Mouse (Mus musculus) brain, embryonic 18.5 days (tissue): ENCODE data around the gene Chaf1b.

Experiments
- DNase-seq: peaks from one replicate; pipeline ENCODE4 v3.0.0-alpha.2; 2012; ENCODE audit warnings: low read depth, low spot score

Chaf1b gene

DNA sequence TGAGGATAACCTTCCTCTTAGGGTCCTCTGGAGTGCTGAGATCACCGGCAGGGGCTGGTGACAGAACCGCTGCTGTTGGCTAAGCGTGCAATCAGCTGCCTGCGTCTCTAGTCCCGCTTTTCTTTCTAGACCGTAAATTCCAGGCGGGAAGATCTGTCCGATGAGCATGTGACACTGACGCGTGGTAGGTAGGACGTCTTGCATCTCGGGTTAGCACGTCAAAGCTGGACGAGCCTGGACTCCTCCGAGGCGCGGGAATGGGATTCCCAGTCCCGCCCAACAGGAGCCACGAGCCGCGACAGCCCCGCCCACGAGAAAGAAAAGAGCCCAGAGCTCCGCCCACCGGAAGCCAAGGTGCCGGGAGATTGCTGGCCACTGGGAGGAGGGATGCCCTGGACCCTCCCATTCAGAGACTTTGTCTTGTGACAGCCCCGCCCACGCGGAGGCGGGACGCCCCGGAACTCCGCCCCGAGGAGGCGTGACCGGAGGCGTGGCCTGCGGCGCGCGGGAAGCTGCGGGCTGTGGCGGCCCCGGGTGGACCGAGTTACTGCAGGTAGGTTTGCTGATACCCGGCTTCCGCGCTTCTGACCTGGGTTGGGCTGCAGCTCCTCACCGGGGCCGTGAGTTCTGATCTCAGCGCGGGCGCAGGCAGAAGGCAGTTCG, at the start of gene Chaf1b:
Chaf1b (plus strand) TSS at position 479 of the 663 bp plus-strand sequence.
- DNase-seq = peak; percentile 90

DNA sequence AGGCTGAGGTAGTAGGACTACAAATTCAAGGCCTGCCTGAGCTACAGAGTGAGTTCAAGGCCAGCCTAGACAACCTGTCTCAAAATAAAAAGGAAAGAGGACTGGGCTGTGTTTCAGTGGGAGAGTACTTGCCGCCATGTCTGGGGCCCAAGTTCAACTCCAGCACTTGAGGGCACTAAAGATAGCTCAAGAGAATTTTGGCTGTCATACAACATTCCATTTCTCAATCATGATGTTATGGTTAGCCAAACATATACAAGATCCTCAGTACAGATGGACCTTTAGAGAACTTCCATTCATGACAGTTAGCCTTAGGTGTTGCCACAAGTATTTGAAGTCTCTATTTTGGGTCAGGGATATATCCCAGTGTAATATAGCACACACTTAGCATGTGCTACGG, 49.6 kb upstream of the Chaf1b start:
- no peak for DNase-seq

DNA sequence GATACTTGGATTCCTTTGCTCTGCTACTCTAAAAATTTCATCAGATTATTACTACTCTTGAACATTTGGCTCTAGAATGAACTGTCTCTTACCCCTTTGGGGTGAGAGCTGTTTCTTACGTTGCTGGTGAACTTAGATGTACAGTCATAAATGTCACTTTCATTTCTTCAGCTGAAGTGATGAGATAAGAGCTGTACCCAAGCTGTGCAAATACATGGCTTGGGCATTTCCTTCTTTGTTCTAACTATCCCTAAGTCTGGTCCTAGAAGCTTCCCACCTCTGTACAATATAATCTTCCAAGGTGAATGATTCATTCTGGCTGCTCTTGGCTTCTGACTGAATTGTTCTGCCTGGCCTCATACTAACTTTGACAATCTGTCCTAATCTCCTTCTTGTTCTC, 44.7 kb upstream of the Chaf1b start:
- DNase-seq = no peak

DNA sequence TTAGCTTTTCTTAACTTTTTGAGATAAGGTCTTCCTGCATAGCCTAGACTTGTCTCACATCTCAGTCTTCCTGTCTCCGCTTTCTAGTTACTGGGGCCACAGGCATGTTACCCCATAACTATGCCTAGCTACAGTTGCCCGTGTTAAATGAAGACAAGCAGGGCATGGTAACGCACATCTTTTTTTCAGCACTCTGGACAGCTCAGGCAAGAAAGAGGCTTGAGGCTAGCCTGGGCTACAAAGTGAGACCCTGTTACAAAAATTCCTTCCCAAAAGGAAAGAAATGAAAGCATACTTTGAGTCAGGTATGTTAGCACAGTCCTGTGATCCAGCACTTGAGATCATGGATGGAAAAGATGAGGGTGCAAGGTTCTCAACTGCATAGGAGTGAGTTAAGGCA, 33.2 kb upstream of the Chaf1b start:
- DNase-seq = no peak

DNA sequence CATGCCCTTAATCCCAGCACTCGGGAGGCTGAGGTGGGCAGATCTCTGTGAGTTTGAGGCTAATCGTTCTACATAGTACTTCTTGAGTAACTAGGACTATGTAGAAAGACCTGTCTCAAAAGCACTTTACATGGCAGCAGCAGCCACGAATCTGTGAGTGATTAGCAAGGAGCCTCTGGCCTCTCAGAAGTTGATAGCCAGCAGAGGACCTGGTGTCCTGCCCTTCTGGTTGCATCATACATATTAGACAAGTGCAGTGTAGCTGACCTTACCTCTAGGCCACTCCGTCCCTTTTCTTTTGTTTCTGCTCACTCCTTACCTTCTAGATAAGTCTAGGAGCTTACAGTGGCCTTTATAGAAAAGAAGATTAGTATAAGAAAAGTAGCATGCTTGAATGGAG, 23.7 kb upstream of the Chaf1b start:
- no peak for DNase-seq

DNA sequence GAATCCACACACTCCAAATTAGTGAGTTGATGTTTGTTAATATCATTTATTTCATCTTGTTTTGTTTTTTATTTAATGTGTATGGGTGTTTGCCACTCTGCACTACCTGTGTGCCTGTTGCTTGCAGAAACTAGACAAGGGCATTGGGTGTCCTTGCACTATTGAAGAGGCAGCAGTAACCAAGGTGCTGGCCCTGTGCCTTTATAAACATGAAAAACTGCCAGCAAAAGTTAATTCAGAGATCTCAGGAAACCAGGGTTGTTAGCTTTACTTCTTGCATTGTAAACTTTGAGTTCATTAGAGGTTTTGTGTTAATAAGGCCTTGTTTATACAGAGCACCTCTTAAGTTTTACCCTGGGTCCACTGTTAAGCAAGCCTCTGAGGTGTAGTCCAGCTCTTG, 23.0 kb upstream of the Chaf1b start:
- DNase-seq = no peak

DNA sequence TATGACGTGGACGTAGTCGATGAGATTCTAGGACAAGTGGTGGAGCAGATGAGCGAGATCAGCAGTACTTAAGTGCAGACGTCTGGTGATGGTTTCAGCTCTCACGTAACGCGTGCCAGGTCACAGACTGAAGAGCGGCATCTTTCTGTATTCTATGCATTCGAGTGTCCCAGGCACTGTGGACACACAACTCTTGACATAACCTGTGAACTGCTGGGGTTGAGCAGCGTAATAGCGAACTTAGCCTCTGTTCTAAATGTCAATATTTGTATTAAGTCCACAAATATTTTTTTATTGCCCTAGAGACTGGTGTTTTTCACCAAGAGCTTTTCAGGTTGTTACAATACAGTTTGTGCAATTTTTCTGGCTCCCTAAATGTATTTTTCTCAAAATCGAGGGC, 8.9 kb upstream of the Chaf1b start:
- no peak for DNase-seq

DNA sequence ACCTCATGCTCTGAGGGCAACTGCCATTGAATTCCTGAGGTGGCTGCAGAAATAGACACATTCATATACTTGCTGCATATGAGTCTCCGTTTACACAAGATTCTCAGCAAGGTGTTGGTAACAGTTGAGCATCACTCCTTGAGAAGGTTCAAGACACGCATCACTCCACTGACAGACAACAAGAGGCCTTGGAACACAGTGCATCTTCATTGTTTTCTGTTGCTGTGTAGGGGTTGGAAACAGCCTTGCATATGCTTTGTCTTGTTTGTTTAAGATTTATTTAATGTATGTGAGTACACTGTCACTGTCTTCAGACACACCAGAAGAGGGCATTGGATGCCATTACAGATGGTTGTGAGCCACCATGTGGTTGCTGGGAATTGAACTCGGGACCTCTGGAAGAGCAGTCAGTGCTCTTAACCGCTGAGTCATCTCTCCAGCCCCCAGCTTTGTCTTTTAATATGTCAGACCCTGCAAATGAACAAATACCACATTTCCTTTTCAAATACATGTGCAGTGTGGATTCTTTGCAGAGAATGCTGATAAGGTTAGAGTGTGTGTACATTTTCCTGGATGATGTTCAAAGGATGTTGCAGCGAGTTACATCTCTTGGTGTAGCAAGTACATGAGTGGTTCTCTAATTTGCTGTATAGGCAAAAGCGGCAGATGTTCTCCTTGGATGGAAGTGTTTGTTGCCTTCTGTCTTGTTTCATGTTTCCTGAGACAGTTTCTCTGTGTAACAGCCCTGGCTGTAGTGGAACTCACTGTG, 5.9 kb upstream of the Chaf1b start:
- DNase-seq = no peak

DNA sequence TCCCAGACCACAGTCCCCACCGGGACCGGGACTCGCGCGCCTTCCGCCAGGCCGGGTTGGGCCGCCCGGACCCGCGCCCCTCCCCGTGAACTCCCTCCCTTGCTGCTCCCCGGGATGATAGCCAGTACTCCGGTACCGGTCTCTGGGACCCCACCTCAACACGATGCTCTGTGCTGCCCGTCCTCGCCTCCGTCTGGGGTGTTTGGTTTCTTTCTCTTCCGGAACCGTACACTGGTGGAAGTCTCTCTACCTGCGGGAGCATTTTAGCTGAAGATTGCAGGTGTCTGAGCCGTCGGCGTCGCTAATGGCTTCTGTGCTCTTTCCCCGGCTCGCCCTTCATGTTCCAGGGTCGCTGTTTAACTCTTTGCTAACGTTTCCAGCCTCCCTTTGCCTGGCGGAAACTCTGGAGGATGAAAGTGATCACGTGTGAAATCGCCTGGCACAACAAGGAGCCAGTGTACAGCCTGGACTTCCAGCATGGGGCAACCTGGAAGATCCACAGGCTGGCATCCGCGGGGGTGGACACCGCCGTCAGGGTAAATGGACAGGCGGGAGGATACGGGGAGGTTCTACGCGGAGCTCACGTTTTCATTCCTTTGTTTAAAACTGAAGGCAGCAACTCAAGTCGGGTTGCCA, 503 bp downstream of the Chaf1b start:
- no peak for DNase-seq

DNA sequence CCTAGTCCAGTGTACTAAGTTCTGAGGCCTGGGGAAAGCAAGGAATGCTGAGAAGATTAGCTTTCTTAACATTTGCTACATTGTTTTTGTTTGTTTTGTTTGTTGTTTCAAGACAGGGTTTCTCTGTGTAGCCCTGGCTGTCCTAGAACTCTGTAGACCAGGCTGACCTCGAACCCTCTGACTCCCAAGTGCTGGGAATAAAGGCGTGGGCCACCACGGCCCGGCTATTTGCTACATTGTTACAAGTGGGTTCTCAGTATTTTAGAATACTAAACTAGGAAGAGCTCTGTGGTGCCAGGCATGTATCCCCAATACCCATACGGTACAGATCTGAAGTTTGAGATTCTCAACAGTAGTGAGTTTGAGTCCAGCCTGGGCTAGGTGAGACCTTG, 1.0 kb downstream of the Chaf1b start:
- no peak for DNase-seq

DNA sequence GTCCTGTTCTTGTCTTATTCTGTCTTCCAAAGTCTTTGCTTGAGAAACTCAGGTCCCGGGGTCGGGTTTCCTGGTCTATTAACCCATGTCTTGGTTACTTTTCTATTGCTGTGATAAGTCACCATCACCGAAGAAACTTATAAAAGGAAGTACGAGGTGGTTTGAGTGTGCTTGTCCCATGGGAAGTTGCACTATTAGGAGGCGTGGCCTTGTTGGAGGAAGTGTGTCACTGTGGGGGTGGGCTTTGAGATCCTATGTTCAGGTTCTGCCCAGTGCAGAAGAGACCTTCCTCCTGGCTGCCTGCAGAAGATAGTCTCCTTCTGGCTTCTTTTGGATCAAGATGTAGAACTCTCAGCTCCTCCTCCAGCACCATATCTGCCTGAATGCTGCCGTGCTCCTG, 4.8 kb downstream of the Chaf1b start:
- no peak for DNase-seq

DNA sequence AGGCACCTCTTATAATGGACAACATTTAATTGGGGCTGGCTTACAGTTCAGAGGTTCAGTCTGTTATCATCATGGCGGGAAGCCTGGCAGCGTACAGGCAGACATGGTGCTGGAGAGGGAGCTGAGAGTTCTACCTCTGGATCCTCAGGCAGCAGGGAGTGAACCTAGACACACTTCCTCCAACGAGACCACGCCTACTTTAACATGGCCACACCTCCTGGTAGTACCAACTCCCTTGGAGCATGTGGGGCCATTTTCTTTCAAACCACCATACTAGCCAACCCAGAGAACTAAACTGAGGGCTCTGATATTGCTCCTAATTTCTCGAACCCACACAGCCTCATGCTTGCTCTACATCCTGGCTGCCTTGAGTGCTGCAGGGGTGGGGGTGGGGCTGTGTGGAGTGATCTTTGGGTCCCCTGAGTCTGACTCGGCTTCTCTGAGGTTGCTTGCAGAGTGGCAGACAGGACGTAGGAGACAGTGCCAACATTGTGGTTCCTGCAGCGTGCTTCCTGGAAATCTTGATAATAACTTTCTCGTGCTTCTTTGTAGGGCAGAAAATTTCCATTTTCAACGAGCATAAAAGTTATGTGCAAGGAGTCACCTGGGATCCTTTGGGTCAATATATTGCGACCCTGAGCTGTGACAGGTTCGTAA, 7.4 kb downstream of the Chaf1b start:
- no peak for DNase-seq

DNA sequence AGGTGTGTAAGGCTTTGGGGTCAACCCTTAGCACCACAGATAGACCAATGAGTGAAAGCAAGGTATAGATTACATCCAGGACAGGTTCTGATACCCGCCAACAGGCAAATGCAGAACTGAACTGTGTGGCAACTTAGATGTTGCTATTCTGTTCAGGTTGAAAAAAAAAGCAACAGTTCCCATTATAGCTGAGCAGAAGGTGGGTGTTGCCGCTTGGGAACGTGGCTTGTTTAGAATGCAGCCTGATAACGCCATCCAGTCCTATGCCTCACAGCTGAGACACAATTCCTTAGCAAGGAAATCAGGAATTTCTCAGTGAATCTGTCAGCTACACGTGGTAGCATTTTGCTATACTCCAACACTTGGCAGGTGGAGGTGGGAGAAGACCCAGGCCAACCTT, 9.6 kb downstream of the Chaf1b start:
- DNase-seq = no peak

DNA sequence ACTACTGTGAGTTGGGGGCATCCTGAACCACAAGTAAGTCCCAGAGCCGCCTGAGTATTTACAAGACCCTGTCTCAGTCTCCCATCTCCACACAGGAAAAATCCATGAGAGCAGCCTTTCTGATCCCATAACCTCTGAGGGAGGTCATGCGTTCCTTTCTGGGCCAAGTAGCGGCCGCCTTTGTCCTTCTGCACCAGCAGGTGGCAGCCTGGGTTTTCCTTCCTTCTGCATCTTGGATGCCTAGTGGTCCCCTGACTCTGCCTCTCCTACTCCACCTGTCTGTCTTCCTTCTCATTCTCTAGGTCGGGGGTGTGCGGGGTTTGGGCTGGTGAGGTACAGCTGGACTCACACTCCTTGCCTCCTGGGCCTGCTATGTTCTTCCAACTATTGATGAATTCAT, 19.3 kb downstream of the Chaf1b start:
- no peak for DNase-seq

DNA sequence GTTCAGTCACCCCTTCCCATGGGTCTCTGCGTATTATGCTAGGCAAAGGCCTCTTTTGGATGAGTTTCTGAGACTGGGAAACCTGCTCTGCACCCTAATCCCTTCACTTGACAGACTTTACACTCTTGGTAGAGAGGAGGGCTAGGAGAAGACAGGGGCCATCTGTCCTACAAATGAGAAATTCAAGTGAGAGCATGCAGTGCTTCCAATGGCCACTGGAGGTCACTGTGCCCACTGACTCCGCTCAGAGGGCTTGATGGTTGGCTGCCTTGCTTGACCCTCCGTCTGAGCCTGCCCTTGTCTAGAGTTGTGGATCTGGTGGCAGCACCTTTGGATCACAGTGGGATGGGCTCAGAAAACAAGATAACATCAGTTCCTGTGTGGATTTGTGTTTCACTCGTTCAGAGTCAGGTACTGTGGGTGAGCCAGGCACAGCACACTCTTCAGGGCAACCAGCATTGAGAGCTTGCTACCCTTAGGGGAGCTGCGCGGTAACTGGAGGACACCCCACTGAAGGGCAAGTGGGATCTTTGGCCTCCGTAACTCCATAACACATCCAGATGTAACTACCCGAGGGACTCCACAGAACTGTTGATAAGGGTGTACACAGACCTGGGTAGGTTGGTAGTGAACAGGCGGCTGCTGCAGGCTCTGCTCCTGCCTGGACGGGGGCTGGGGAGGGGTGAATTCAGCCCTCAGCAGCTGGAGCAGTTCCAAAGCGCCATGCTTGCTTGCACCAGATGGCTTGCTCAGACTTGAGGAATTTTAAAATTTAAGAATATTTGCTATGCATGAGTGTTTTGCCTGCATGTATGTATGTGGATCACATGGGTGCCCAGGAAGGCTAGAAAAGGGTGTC, 22.7 kb downstream of the Chaf1b start:
- no peak for DNase-seq

DNA sequence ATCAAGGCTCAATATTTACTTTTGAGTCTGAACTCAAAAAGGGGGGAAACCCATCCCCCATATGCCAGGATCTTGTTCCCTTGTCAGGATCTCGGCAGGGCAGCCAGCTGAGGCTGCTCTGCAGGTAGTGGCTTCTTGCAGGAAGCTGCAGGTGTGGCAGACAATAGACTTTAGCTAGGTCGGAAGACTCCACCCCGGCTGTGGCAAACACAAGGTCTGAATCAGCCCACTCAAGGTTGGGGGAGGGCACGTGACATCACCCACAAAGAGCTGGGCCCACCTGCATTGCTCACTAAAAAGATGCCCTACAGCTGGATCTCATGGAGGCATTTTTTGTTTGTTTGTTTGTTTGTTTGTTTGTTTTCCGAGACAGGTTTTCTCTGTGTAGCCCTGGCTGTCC, 24.1 kb downstream of the Chaf1b start:
- DNase-seq = no peak

DNA sequence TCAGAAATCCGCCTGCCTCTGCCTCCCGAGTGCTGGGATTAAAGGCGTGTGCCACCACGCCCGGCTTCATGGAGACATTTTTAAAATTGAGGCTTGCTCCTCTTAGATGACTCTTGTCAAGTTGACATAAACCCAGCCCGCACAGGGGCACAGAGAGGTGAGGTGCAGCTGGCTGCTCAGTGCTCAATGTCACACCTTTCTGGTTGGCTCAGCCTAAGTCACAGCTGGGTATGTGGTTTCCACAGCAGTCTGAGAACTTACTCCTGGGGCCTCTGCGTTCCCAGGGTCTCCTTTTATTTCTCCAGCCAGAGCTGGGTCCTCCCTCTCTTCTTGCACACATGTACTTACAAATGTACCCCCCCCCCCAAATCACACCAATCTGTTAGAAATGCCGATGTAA, 24.5 kb downstream of the Chaf1b start:
- DNase-seq = no peak

DNA sequence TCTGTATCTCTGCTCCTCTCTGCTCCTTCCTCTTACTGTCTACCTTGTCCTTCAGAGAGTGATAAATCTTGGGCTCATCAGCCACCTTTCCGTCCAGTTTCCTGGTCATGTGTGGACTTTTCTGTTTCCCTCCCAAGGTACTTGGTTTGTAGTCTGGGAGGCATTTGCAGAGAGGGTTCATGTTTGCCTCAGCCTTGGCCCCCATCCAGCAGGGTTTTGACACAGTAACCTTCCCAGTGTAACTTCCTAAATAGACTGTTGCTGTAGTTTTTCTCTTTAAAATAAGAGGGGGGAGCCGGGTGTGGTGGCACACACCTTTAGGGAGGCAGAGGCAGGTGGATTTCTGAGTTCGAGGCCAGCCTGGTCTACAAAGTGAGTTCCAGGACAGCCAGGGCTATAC, 26.2 kb downstream of the Chaf1b start:
- DNase-seq = no peak

DNA sequence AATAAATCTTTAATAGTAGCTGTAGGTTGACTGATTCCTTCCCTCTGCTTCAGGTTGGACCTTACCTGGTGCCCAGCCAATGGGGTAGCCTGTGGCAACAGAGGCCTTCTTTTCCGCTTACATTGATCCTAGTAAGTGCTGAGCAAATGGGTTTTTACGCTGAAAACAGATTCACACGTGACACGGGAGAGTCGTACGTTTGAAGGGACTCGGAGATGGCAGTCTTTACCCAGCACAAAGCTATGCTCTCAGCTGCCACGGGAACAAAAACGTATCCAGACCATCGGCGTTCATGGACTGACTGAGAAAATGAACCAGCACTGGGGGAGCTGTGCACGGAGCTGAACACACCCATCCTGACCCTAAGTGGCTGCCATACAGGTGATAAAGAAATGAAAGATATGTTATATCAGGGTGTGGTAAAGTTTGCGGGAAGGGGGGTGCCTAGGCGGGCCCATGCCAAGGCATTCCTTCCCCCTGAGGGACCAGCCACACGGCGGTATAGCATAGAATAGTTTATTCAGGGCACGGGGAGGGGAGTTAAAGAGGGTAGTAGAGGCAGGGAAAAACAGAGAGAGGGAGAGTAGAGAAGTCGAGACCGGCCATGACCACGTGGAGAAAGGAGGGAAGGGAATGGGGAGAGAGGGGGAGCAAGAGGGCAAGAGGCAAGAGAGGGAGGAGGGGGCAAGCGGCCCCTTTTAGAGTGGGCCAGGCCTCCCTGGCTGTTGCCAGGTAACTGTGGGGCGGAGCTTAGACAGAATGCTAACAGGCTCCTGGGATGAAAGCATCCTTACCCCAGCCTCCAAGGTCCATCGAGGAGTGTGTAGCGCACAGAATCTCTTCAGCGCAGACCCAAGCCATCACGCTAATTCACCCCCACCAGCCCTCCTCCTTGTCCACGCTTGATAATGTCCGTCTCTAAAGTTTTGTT, 27.3 kb downstream of the Chaf1b start:
- no peak for DNase-seq

DNA sequence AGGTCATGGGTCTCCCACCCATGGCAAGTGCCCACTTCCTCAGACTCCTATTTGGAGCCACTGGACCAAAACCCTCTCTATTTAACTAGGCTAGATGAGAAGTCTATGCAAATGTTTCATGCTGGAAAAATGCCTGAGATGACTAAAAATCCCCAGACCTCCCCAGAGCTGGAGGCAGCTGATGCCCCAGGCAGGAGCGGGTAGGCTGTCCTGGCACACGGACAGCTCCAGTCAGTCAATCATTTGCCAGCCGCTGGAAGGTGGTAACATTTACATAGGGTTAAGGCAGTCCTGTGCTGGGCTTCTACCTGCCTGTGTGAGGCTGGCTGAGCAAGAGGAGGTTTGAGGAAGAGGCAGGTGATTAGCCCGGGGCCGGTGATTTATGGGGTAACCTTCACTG, 28.5 kb downstream of the Chaf1b start:
- DNase-seq = no peak
